Mouse (Mus musculus): Measurements from ENCODE around the gene Vstm2l. TPM values are rescaled to one million over a fixed set of nuclear protein-coding genes. Genes with fewer than 3 reads are reported as not detected.

Gene Vstm2l
- polyA plus RNA-seq, 1 experiment from 2014 or later, result 40.0 TPM

GRCm38 (mm10) chr2:157975595-157975994 is 61.1 kb downstream of the Vstm2l start:
- H3K27me3 ChIP-seq, result no peaks in the 10 kb centered on the region
- H3K4me3 ChIP-seq, result no peak overlapping the region
- no peak overlapping the region for H3K9ac ChIP-seq
- 7% methylated on average over 7 of the region's 7 CpGs for WGBS
- H3K4me1 ChIP-seq (replicated peaks), result peaks cover 20% of the 10 kb centered on the region
- H3K36me3 ChIP-seq, result no peaks in the 10 kb centered on the region
- peak overlapping the region; percentile 37 for H3K4me2 ChIP-seq
- ATAC-seq (ENCODE audit: low FRiP score, low read depth), result no peak
- H3K9me3 ChIP-seq, result no peaks in the 10 kb centered on the region
- peak overlapping the region; percentile 70 for H3K27ac ChIP-seq (replicated peaks)

DNA sequence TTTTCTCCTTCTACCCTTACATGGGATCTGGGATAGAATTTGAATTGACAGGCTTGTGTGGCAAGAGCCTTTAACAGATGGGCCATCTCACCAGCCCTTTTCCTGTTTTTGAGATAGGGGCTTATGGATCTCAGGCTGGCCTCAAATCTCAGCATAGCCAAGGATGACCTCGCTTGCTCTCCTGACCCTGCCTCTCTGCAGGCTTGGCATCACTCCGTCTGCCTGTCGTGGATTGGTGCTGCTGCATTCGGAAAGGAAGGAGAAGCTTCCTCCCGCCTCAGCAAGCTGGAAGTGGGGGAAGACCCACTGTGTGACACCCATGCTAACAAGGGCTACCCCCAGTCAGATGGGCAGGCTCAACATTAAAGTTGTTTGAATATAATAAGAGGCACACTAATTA is 64.8 kb downstream of the Vstm2l start:
- WGBS, result 74% methylated on average over 5 of the region's 5 CpGs
- Histone ChIP-seq H3K36me3 (no peaks in the 10 kb centered on the region), H3K9ac (no peak overlapping the region), H3K27ac (replicated peaks) (no peak overlapping the region), H3K4me1 (replicated peaks) (peaks cover 19% of the 10 kb centered on the region), H3K9me3 (no peaks in the 10 kb centered on the region), H3K4me2 (no peak overlapping the region), H3K27me3 (no peaks in the 10 kb centered on the region), H3K4me3 (no peak overlapping the region)
- ATAC-seq (ENCODE audit: low FRiP score, low read depth), result no peak

DNA sequence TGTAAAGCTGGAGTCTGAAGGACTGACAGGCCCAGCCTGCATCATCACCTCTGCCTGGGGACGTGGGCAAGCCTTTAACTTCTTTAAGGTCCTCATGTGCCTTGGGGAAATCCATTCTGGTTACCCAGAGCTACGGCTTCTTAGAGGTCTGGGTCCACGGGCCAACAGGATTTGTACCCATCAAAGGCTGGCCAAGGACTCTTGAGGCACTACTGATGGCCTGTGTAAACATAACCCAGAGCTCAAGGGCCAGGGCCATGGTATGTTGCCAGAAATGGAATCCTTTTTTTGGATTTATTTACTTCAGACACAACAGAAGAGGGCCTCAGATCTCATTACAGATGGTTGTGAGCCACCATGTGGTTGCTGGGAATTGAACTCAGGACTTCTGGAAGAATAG is 68.3 kb downstream of the Vstm2l start:
- ATAC-seq (ENCODE audit: low FRiP score, low read depth), result no peak
- no peaks in the 10 kb centered on the region for H3K27me3 ChIP-seq
- no peak overlapping the region for H3K27ac ChIP-seq (replicated peaks)
- H3K9me3 ChIP-seq, result no peaks in the 10 kb centered on the region
- WGBS, result 95% methylated on average over 3 of the region's 3 CpGs
- H3K4me2 ChIP-seq, result no peak overlapping the region
- H3K9ac ChIP-seq, result no peak overlapping the region
- H3K36me3 ChIP-seq, result no peaks in the 10 kb centered on the region
- H3K4me1 ChIP-seq (replicated peaks), result peaks cover 21% of the 10 kb centered on the region
- H3K4me3 ChIP-seq, result no peak overlapping the region

- peaks cover 27% of the 10 kb centered on the region for H3K4me1 ChIP-seq (replicated peaks)
- H3K36me3 ChIP-seq, result no peaks in the 10 kb centered on the region
- no peak overlapping the region for H3K27ac ChIP-seq (replicated peaks)
- no peaks in the 10 kb centered on the region for H3K27me3 ChIP-seq
- 89% methylated on average over 4 of the region's 4 CpGs for WGBS
- ATAC-seq (ENCODE audit: low FRiP score, low read depth), result no peak
- H3K9me3 ChIP-seq, result no peaks in the 10 kb centered on the region
- H3K9ac ChIP-seq, result no peak overlapping the region
- no peak overlapping the region for H3K4me2 ChIP-seq
- H3K4me3 ChIP-seq, result no peak overlapping the region
These were observed 68.8 kb downstream of the Vstm2l start for GRCm38 (mm10) chr2:157983276-157983675.

DNA sequence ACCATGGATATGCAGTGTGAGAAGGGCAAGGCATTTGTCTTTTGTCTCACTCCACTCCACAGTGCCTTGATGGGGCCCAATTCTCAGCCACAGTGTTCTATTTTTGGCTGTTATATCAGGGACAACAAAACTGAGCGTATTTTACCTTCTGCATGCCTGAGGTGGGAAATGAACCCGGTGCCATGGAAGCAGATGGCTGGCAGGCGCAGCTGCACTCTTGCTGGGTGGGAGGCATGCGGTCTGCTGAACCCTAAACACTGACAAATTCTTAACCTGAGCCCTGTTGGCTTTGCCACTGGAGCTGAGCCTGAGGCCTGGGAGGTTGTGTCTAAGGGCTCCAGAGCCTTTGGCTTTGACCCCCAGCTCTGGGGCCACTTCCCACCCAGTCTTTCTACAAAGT is 71.2 kb downstream of the Vstm2l start:
- H3K27ac ChIP-seq (replicated peaks), result no peak overlapping the region
- no peak overlapping the region for H3K4me2 ChIP-seq
- H3K4me1 ChIP-seq (replicated peaks), result peaks cover 38% of the 10 kb centered on the region
- 77% methylated on average over 4 of the region's 4 CpGs for WGBS
- H3K9ac ChIP-seq, result no peak overlapping the region
- H3K9me3 ChIP-seq, result no peaks in the 10 kb centered on the region
- no peak overlapping the region for H3K4me3 ChIP-seq
- no peaks in the 10 kb centered on the region for H3K36me3 ChIP-seq
- no peak for ATAC-seq (ENCODE audit: low FRiP score, low read depth)
- H3K27me3 ChIP-seq, result no peaks in the 10 kb centered on the region

GRCm38 (mm10) chr2:157986235-157986634 is 71.8 kb downstream of the Vstm2l start:
- H3K4me2 ChIP-seq, result no peak overlapping the region
- peaks cover 38% of the 10 kb centered on the region for H3K4me1 ChIP-seq (replicated peaks)
- no peaks in the 10 kb centered on the region for H3K36me3 ChIP-seq
- peak overlapping the region; percentile 57 for H3K27ac ChIP-seq (replicated peaks)
- H3K27me3 ChIP-seq, result no peaks in the 10 kb centered on the region
- WGBS, result 67% methylated on average over 6 of the region's 6 CpGs
- no peaks in the 10 kb centered on the region for H3K9me3 ChIP-seq
- H3K4me3 ChIP-seq, result no peak overlapping the region
- no peak overlapping the region for H3K9ac ChIP-seq
- no peak for ATAC-seq (ENCODE audit: low FRiP score, low read depth)

DNA sequence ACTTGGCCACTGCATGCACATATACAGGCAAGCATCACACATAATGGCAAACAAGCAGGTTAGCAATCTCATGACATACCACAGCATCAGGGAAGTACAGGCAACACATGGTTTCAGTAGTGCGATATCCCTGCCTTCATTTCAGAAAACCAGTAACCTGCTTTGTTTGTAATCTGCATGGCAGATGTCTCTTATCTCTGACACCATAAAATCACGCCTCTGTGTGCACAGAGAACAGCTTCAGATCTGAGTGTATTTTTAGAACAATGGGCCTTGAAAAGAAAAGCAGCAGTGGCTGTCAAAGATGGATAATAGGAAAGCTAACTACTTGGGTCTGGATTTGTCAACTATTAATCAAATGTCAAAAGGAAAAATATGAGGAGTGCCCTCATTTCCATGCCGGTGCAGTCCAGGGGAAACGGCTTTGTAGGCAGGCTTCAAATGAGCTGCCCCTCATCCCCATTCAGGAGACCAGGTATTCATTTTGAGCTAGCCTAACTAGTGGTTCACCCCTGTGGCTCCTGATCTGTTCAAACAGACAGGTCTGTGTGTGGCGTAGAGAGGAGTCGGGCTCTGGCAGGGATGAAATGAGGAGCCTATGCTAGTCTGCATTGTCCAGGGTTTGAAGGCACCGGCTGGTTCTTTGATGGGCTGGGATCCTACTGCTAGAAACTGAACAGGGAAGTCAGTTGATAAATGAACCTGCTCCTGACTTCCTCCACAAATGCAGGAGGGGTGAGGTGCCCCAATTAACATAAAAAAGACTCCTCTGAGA is 74.2 kb downstream of the Vstm2l start:
- Histone ChIP-seq H3K4me1 (replicated peaks) (peaks cover 40% of the 10 kb centered on the region), H3K9me3 (no peaks in the 10 kb centered on the region), H3K27me3 (no peaks in the 10 kb centered on the region), H3K4me2 (no peak overlapping the region), H3K27ac (replicated peaks) (peak overlapping the region; percentile 41; the same call in 1 of the 2 replicates), H3K4me3 (no peak overlapping the region), H3K36me3 (0 out of 2 replicates have a peak, but pooled peaks cover 2% of the 10 kb centered on the region), H3K9ac (no peak overlapping the region)
- WGBS, result 43% methylated on average over 7 of the region's 7 CpGs
- ATAC-seq (ENCODE audit: low FRiP score, low read depth), result no peak

DNA sequence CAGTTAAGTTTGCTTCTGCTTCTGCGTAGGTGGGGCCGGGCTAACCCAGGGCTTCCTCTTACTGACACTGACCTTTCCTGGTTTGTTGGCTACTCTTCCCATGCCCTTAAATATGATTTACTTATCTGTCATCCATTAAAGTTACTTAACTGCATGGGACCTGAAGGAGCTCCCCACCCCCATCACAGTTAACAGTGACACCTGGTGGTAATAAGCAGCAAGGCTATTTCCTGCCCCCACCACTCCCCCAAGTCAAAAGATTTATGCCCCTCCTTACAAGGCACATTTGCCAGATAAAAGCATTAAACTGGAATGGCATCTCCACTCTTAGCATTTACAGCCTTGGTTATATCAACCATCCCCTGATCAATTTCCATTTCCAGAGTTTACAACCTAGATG is 75.5 kb downstream of the Vstm2l start:
- Histone ChIP-seq H3K36me3 (0 out of 2 replicates have a peak, but pooled peaks cover 2% of the 10 kb centered on the region), H3K27ac (replicated peaks) (no peak overlapping the region), H3K9me3 (no peaks in the 10 kb centered on the region), H3K27me3 (no peaks in the 10 kb centered on the region), H3K4me2 (no peak overlapping the region), H3K9ac (no peak overlapping the region), H3K4me3 (no peak overlapping the region), H3K4me1 (replicated peaks) (peaks cover 42% of the 10 kb centered on the region)
- no peak for ATAC-seq (ENCODE audit: low FRiP score, low read depth)
- 91% methylated on average over 2 of the region's 2 CpGs for WGBS

DNA sequence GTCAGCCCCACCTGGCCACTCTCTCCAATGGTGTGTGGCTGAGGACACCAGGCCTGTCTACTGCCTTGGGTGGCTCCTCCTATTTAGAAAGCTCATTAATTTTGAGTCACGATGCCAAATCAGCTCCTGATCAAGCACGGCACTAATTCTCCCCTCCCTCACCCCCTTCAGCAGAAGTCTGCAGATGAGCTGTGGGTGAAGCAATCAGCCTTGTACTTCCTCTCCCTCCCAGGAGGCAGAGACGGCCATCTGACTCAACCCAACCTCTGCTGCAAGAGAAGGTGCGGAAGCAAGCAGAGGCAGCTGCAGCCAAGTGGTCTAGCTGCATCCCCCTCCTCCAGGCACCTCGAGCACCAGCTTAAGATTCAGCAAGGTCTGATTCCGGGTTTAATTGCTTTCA is 76.6 kb downstream of the Vstm2l start:
- H3K9ac ChIP-seq, result no peak overlapping the region
- WGBS, result 60% methylated on average over 6 of the region's 6 CpGs
- no peak overlapping the region for H3K27ac ChIP-seq (replicated peaks)
- ATAC-seq (ENCODE audit: low FRiP score, low read depth), result peak; percentile 46; the same call in 1 of the 2 replicates
- no peaks in the 10 kb centered on the region for H3K27me3 ChIP-seq
- H3K4me3 ChIP-seq, result no peak overlapping the region
- peaks cover 35% of the 10 kb centered on the region for H3K4me1 ChIP-seq (replicated peaks)
- H3K36me3 ChIP-seq, result 0 out of 2 replicates have a peak, but pooled peaks cover 2% of the 10 kb centered on the region
- H3K9me3 ChIP-seq, result no peaks in the 10 kb centered on the region
- no peak overlapping the region for H3K4me2 ChIP-seq

DNA sequence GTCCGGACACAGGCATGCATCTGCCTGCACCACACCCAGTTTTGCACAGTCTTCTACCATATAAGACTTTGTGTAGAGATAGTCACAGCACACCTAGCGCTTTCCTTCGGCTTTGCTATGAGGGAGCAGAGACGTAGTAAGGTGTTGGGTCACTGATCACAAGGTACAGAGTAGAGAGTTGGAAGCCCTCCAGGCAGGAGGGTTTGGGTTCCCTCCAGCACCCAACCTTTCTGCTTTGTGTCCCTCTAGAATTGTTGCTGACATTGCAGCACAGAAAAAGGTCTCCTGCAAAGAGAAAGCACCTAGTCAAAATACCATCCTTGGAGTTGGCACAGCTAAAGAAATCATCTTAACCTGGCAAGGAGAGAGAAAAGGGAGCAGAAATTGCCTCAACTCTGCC is 78.0 kb downstream of the Vstm2l start:
- H3K9ac ChIP-seq, result no peak overlapping the region
- H3K4me3 ChIP-seq, result no peak overlapping the region
- H3K27me3 ChIP-seq, result no peaks in the 10 kb centered on the region
- peaks cover 23% of the 10 kb centered on the region for H3K4me1 ChIP-seq (replicated peaks)
- H3K9me3 ChIP-seq, result no peaks in the 10 kb centered on the region
- 0 out of 2 replicates have a peak, but pooled peaks cover 2% of the 10 kb centered on the region for H3K36me3 ChIP-seq
- H3K27ac ChIP-seq (replicated peaks), result no peak overlapping the region
- ATAC-seq (ENCODE audit: low FRiP score, low read depth), result no peak
- no peak overlapping the region for H3K4me2 ChIP-seq
- WGBS, result 91% methylated on average over 4 of the region's 4 CpGs
